Mouse (Mus musculus) urinary bladder, postnatal 25 days (tissue): ENCODE data around the gene Ppfia2.

Experiments used
- DNase-seq: peaks from one replicate; pipeline ENCODE4 v3.0.0; 2022; ENCODE audit warnings: low spot score

The Ppfia2 gene

GRCm38 (mm10) chr10:106914822-106915221 is 444.7 kb downstream of the Ppfia2 start:
- no peak for DNase-seq

GRCm38 (mm10) chr10:106924334-106924733 is 454.2 kb downstream of the Ppfia2 start:
- DNase-seq = no peak

GRCm38 (mm10) chr10:106924798-106925197 is 454.7 kb downstream of the Ppfia2 start:
- no peak for DNase-seq

GRCm38 (mm10) chr10:106928576-106929332 is 458.6 kb downstream of the Ppfia2 start:
- no peak for DNase-seq

GRCm38 (mm10) chr10:106932571-106933073 is 462.5 kb downstream of the Ppfia2 start:
- no peak for DNase-seq

- DNase-seq = no peak
Observed at GRCm38 (mm10) chr10:106936996-106937395, 466.9 kb downstream of the Ppfia2 start.

- no peak for DNase-seq
Observed at GRCm38 (mm10) chr10:106938851-106939250, 468.7 kb downstream of the Ppfia2 start.

- DNase-seq = no peak
Observed at GRCm38 (mm10) chr10:106939441-106939840, 469.3 kb downstream of the Ppfia2 start.

GRCm38 (mm10) chr10:106941380-106941779 is 471.2 kb downstream of the Ppfia2 start:
- DNase-seq = no peak

GRCm38 (mm10) chr10:106959026-106959425 is 488.9 kb downstream of the Ppfia2 start:
- DNase-seq = no peak

- no peak for DNase-seq
Observed at GRCm38 (mm10) chr10:106975193-106976141, 505.3 kb downstream of the Ppfia2 start.
